Mouse (Mus musculus): Measurements from ENCODE around the gene Rgs13.

Gene Rgs13

DNA sequence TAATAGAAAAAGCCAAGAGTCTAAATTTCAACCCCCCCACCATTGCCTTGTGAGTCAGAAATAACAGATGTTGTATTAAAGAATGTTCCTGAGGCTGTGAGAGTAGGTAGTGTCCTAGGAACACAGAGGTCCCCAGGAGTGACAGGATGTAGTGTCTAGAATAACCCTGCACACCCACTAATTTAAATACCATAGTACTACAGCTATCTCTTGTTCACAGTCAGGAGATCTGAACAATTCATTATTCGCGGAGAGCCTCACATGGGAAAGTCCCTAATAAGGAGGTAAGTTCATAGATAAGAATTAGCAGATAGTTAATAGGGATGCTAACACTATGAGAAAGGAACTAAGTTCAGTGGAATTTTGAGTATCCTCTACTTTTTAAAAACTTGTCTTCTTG is 10.9 kb downstream of the Rgs13 start:
- in situ Hi-C loops (cut with MboI, MseI): no loop called here

DNA sequence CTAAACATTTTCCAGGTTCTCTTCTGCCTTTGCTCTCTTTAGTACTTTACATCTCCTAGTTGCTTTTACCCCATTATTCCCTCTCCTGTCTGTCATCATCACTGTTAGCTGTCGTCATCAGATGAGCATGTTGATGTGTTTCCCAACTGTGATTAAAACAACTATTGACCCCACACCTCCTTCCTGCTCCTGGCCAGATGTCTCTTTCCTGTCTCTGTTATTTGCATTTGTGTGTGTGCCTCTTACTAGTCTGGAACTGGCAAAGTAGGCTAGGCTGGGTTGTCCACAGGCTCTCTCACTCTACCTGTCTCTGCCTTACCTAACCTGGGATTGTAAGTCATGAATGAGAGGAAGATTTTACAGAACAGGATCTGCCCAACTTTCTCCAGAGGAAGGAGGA is 24.6 kb downstream of the Rgs13 start:
- in situ Hi-C loops (cut with MboI, MseI): no loop called here

DNA sequence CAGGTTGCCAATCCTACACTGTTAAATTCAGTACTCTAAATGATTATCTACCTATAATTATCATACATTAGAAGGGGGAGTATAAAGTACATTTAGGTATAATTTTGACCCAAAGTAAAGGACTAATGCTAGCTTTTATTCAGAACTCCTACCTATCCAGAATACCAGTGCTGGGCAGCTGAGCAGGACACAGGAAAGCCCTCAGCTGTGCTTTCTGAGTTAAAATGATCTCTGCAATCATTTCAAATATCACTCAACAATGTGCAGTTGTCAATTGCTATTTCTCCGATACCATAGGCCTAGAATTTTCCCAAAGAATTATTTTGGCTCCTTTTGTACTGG is 25.0 kb downstream of the Rgs13 start:
- in situ Hi-C loops (cut with MboI, MseI): no loop called here

- in situ Hi-C loops (cut with MboI, MseI): no loop called here
These were observed 25.6 kb downstream of the Rgs13 start for GRCm38 (mm10) chr1:144151401-144152183.

GRCm38 (mm10) chr1:144149997-144150396 is 27.2 kb downstream of the Rgs13 start:
- in situ Hi-C loops (cut with MboI, MseI): loop anchor here in 1 of 2 experiments (5.0 to 10.0 kb wide), 2 partner anchors 48 to 65 kb away; no protein-coding TSS in a partner anchor

DNA sequence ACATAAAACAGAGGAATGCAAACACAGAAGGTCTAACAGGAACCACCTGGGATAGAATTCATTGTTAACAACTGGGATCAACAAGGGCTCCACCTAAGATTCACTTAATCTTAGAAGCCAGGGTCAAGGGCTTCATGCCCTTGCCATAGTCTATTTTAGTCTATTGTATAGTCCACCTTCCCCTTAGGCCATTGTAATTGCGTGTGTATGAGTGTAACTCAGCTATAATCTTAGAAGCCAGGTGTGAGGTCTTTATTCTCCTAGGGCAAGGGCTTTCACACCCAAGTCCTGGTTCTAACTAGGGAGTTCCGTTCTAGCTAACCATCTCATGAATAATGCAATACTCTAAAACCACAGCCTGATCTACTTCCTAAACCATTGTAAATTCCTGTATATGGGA is 35.8 kb downstream of the Rgs13 start:
- in situ Hi-C loops (cut with MboI, MseI): loop anchor here in 1 of 2 experiments (10.0 kb wide), 1 partner anchor 57 kb away; no protein-coding TSS in a partner anchor

- in situ Hi-C loops (cut with MboI, MseI): loop anchor here in 1 of 2 experiments (10.0 kb wide), 1 partner anchor 55 kb away; no protein-coding TSS in a partner anchor
These were observed 37.3 kb downstream of the Rgs13 start for GRCm38 (mm10) chr1:144139847-144140246.

- in situ Hi-C loops (cut with MboI, MseI): no loop called here
These were observed 49.2 kb downstream of the Rgs13 start for GRCm38 (mm10) chr1:144127965-144128364.

GRCm38 (mm10) chr1:144120042-144120441 is 57.1 kb downstream of the Rgs13 start:
- in situ Hi-C loops (cut with MboI, MseI): no loop called here

- in situ Hi-C loops (cut with MboI, MseI): loop anchor here in 1 of 2 experiments (10.0 kb wide), 1 partner anchor 1345 kb away; no protein-coding TSS in a partner anchor
These were observed 57.7 kb downstream of the Rgs13 start for GRCm38 (mm10) chr1:144119456-144119855.

DNA sequence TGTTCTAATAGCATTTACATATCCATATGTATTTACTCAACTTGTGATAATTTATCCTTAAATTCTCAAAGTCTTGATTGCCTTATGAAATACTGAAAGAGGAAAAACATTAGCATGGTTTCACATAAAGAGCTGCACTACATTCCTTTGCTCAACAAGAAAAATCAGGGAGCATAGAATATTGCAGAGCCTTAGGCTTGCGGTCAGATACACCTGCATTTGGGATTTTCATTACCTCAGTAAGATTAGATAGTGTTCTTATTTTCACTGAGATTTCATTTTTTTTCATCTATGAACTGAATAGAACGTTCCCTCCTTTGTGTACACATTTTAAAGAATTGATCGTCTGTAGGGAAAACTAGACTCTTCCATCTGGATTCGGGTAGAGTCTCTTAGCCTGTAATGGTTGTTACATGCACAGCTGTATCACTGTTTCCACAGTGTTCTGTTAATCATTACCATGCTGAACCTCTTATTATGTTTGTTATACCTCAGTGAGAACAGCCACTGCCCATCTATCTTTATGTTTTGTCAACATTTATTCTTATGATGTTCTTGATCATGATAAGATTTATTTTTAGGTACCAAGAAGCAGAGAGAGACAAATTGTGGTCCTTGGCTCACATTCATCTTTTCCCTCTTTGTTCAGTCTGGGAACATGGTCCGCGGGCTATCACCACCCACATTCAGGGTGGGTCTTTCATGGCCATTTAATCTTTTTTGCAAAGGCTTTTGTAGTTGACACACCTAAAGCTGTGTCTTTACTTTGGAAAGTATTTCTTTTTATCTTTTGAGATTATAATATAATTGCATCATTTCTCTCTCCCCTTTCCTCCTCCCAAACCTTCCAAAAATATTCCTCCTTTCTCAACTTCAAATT is 61.1 kb downstream of the Rgs13 start:
- in situ Hi-C loops (cut with MboI, MseI): loop anchor here in 1 of 2 experiments (10.0 kb wide), 1 partner anchor 1349 kb away; no protein-coding TSS in a partner anchor

- in situ Hi-C loops (cut with MboI, MseI): loop anchor here in 1 of 2 experiments (10.0 kb wide), 1 partner anchor 1351 kb away; no protein-coding TSS in a partner anchor
These were observed 63.6 kb downstream of the Rgs13 start for GRCm38 (mm10) chr1:144113438-144114074.

GRCm38 (mm10) chr1:144112946-144113345 is 64.2 kb downstream of the Rgs13 start:
- in situ Hi-C loops (cut with MboI, MseI): loop anchor here in 1 of 2 experiments (10.0 kb wide), 1 partner anchor 1352 kb away; no protein-coding TSS in a partner anchor

- in situ Hi-C loops (cut with MboI, MseI): no loop called here
These were observed 78.4 kb downstream of the Rgs13 start for GRCm38 (mm10) chr1:144098587-144099258.

DNA sequence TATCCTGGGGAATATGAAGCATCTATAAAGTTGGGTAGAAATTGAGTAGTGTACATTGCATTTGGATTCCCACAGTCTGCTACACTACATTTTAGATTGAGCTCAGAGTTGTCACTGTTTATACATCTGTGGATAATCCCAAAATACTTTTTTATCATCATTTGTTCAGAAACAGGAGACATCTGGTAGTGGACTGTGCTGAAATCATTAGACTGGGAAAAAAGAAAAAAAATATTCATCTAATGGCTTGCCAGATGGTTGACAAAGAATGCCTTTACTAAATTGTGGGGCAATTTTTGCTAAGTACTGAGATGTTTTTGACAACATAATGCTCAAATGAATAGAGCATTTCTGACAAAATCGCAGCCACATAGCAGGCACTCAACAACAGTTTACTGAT is 86.8 kb downstream of the Rgs13 start:
- in situ Hi-C loops (cut with MboI, MseI): no loop called here
